Mouse (Mus musculus) forebrain, embryonic 13.5 days (tissue): ENCODE measurements around the gene Nebl. TPM values are rescaled to one million over a fixed set of nuclear protein-coding genes. Genes with fewer than 3 reads are reported as not detected.

ENCODE experiments used
- microRNA-seq: library from miRNA; unstranded; fragments of <30 nt; microRNA quantifications from one replicate; pipeline ENCODE4, GENCODE M21; 2016
- polyA plus RNA-seq: library from polyadenylated mRNA; unstranded; fragments of >200 nt; fragmentation: Nextera tagmentation; extraction: Ambion mirVana; gene quantifications from 2 replicates; pipeline ENCODE4 v1.2.1, GENCODE M21; 2015

Gene Nebl
- polyA plus RNA-seq, 1 experiment from 2014 or later, result 4.5 TPM

Small RNA genes lying within 50 kb of the gene (microRNA-seq; reads per million reads assigned to microRNA genes)
- gene Mir6419, result not detected
